Mouse (Mus musculus) embryonic facial prominence, embryonic 13.5 days (tissue): ENCODE measurements at regions not wholly inside any gene's neighbourhood (a gene's known extent, or its start where the extent isn't known, plus 50 kb on each side); places are given as distances from the start of the nearest gene placed in this dataset.

Experiments used
- ATAC-seq: fragments of 200-750 bp; cut with Nextera tagmentation; 2 replicates; pipeline ENCODE4 v1.8.0; 2017; ENCODE audit warnings: low read depth; ENCODE audit not compliant: insufficient number of reproducible peaks, insufficient read depth, low FRiP score, low TSS enrichment
- H3K27ac ChIP-seq: fragments of 300-500 bp; sonication (generic); 2 replicates; pipeline ENCODE4 v1.5.1; 2015; ENCODE audit warnings: moderate library complexity, mild to moderate bottlenecking, inconsistent platforms
- H3K27me3 ChIP-seq: fragments of 300-500 bp; sonication (generic); 2 replicates; pipeline ENCODE4 v1.6.1; 2015; ENCODE audit warnings: mild to moderate bottlenecking, inconsistent platforms
- H3K36me3 ChIP-seq: fragments of 300-500 bp; sonication (generic); 2 replicates; pipeline ENCODE4 v1.6.1; 2015; ENCODE audit warnings: mild to moderate bottlenecking, inconsistent platforms
- H3K4me1 ChIP-seq: fragments of 300-500 bp; sonication (generic); 2 replicates; pipeline ENCODE4 v1.6.1; 2015; ENCODE audit warnings: inconsistent platforms
- H3K4me2 ChIP-seq: fragments of 300-500 bp; sonication (generic); 2 replicates; pipeline ENCODE4 v1.6.1; 2015; ENCODE audit warnings: moderate library complexity, mild to moderate bottlenecking, inconsistent platforms
- H3K4me3 ChIP-seq: fragments of 300-500 bp; sonication (generic); 2 replicates; pipeline ENCODE4 v1.5.1; 2015; ENCODE audit warnings: mild to moderate bottlenecking, inconsistent platforms
- H3K9ac ChIP-seq: fragments of 300-500 bp; sonication (generic); 2 replicates; pipeline ENCODE4 v1.6.1; 2015; ENCODE audit warnings: mild to moderate bottlenecking, inconsistent platforms
- H3K9me3 ChIP-seq: fragments of 300-500 bp; sonication (generic); 2 replicates; pipeline ENCODE4 v1.6.1; 2016; ENCODE audit warnings: inconsistent platforms
- WGBS: fragments of 180-500 bp; shearing (Covaris S2); methylation state at CpG from one replicate; pipeline ENCODE4 v1.1.7; 2015; ENCODE audit warnings: mixed read lengths; 5-methylcytosine and 5-hydroxymethylcytosine counted together

DNA sequence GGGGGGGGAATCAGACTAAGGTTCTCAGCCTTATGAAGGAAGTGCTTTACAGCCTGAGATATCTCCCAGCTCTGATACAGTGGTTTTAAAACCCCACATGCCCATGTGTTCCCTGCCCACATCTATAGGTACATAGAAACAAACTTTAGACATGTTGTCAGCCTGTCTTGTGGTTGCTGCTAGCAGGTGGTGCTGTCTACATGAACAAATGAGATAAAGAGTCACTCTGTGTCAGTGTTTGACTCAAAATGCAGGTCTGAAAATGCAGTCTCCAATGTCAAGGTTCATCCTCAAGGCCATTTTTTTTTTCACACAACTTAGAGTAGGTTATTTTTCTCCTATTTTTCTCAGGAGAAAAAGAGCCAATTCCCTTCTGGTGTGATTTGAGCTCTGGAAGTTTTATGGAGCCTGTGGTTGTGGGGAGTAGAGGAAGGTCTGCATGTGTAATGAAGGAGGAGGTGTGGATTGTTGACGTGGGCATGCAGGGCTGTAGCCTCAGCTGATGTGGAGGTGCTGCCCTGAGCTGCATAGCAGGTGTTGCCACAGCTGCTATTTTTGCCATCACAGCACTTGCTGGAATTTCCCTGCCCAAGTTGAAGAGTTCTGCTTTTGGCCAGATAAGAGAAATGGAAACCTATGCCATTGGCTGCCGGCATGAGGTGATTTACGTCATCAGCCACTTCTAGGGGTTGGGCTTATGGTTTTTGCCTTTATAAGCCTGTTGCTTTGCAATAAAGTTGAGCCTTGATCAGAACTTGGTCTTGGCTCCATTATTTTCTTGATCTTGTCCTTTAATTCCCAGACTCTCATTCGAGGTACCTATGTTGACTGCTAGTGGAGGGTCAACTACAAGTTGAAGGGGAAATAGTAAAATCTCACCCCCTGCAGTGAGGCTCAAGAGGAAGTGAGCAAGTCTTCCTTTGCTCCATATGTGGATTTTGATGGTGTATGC lies 486.5 kb upstream of the Adamts16 start:
- Histone ChIP-seq H3K4me1 (no peaks in the 10 kb centered on the region; the same call in 1 of the 2 replicates), H3K4me3 (no peak overlapping the region), H3K9ac (no peak overlapping the region), H3K27ac (no peak overlapping the region), H3K36me3 (no peaks in the 10 kb centered on the region), H3K27me3 (no peaks in the 10 kb centered on the region), H3K4me2 (no peak overlapping the region), H3K9me3 (no peaks in the 10 kb centered on the region)
- WGBS: 76% methylated on average over 4 of the region's 4 CpGs
- no peak for ATAC-seq

GRCm38 (mm10) chr13:71320489-71320888 lies 478.9 kb upstream of the Adamts16 start:
- H3K4me2 ChIP-seq: no peak overlapping the region
- no peak overlapping the region for H3K9ac ChIP-seq
- H3K36me3 ChIP-seq: no peaks in the 10 kb centered on the region
- H3K9me3 ChIP-seq: no peaks in the 10 kb centered on the region
- H3K27ac ChIP-seq: no peak overlapping the region
- no peak overlapping the region for H3K4me3 ChIP-seq
- H3K4me1 ChIP-seq: no peaks in the 10 kb centered on the region
- WGBS: 79% methylated on average over 3 of the region's 3 CpGs
- H3K27me3 ChIP-seq: no peaks in the 10 kb centered on the region
- no peak for ATAC-seq

DNA sequence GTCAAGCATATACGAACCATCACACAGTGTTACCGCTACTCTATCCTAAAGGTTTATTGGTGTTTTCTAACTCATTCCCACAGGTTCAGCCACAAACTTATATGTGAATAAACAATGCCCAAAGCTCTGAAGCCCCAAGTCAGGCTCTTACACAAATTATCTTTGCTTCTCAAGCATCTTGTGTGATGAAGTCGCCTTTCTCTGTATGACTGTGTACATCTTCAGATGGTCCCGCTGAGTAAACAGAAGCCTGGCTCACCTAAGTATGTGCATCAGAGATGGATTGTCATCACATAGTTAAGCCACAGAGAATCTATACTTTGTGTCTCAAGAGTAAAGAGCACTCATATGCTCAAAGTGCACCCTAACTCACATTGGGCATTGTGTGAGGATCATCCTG lies 462.3 kb upstream of the Adamts16 start:
- 92% methylated on average over 4 of the region's 4 CpGs for WGBS
- no peak overlapping the region for H3K4me3 ChIP-seq

GRCm38 (mm10) chr13:71275991-71276390 lies 434.4 kb upstream of the Adamts16 start:
- Histone ChIP-seq H3K9ac (no peak overlapping the region), H3K9me3 (no peaks in the 10 kb centered on the region), H3K36me3 (no peaks in the 10 kb centered on the region), H3K4me1 (peaks cover 3% of the 10 kb centered on the region; the same call in 1 of the 2 replicates), H3K4me2 (no peak overlapping the region), H3K27ac (no peak overlapping the region), H3K4me3 (no peak overlapping the region), H3K27me3 (no peaks in the 10 kb centered on the region)
- ATAC-seq: no peak
- WGBS: 80% methylated on average over 2 of the region's 2 CpGs

More for the DNA sequence above, 462.3 kb upstream of the Adamts16 start:
- Histone ChIP-seq H3K4me1 (no peaks in the 10 kb centered on the region), H3K9ac (no peak overlapping the region), H3K36me3 (no peaks in the 10 kb centered on the region), H3K9me3 (no peaks in the 10 kb centered on the region), H3K27me3 (no peaks in the 10 kb centered on the region), H3K27ac (no peak overlapping the region), H3K4me2 (no peak overlapping the region)
- no peak for ATAC-seq

GRCm38 (mm10) chr13:71274139-71274538 lies 432.5 kb upstream of the Adamts16 start:
- Histone ChIP-seq H3K36me3 (no peaks in the 10 kb centered on the region), H3K9ac (no peak overlapping the region), H3K27me3 (no peaks in the 10 kb centered on the region), H3K4me2 (no peak overlapping the region), H3K27ac (no peak overlapping the region), H3K4me1 (peaks cover 3% of the 10 kb centered on the region; the same call in 1 of the 2 replicates), H3K4me3 (no peak overlapping the region), H3K9me3 (no peaks in the 10 kb centered on the region)
- no peak for ATAC-seq
- 64% methylated on average over 3 of the region's 3 CpGs for WGBS

DNA sequence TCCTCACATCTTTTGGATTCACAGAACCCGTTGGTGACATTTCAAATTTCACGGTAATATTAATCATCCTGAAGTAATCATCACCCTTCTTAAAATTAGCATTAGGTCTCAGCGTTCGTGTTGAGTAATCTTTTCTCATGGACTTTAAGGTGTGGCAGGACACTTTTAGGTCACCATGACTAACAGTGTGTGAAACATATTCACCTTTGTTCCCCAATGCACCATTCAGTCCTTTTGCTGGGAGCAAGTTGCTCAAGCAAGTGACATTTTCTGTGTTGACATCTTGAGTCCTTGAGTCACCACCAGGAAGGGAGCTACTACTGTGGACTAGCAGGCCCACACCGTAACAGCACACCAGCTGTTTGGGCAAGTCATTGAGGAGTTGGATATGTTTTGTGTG lies 431.9 kb upstream of the Adamts16 start:
- H3K4me1 ChIP-seq: peaks cover 3% of the 10 kb centered on the region; the same call in 1 of the 2 replicates
- H3K9me3 ChIP-seq: no peaks in the 10 kb centered on the region
- WGBS: 87% methylated on average over 5 of the region's 5 CpGs
- no peak overlapping the region for H3K4me3 ChIP-seq
- H3K27me3 ChIP-seq: no peaks in the 10 kb centered on the region
- no peak overlapping the region for H3K9ac ChIP-seq
- no peaks in the 10 kb centered on the region for H3K36me3 ChIP-seq
- ATAC-seq: no peak
- no peak overlapping the region for H3K27ac ChIP-seq
- no peak overlapping the region for H3K4me2 ChIP-seq

GRCm38 (mm10) chr13:71273067-71273466 lies 431.5 kb upstream of the Adamts16 start:
- Histone ChIP-seq H3K9ac (no peak overlapping the region), H3K27ac (no peak overlapping the region), H3K36me3 (no peaks in the 10 kb centered on the region), H3K4me1 (peaks cover 3% of the 10 kb centered on the region; the same call in 1 of the 2 replicates), H3K27me3 (no peaks in the 10 kb centered on the region), H3K4me3 (no peak overlapping the region), H3K9me3 (no peaks in the 10 kb centered on the region), H3K4me2 (no peak overlapping the region)
- ATAC-seq: no peak
- 71% methylated on average over 1 of the region's 1 CpGs for WGBS

DNA sequence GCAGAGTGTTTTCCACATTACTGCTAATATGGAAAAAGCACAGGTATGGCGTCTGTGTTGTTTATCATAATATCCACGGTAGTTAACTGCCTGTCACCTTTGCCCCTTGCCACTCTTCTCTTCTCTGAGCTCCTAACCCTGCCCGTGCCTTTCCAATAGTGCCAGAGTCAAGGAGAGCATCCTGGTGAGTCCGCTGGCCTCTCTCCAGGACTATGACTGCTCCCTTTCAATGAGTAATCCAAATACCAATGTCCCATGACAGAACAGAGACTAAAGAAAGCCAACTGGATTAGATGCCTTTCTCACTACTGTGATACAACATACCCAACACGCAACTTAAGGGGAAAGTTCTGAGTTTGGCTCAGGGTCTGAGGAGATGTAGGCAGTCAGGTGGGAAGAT lies 430.8 kb upstream of the Adamts16 start:
- Histone ChIP-seq H3K36me3 (no peaks in the 10 kb centered on the region), H3K9ac (no peak overlapping the region), H3K9me3 (no peaks in the 10 kb centered on the region), H3K4me1 (peaks cover 3% of the 10 kb centered on the region; the same call in 1 of the 2 replicates), H3K4me3 (no peak overlapping the region), H3K4me2 (no peak overlapping the region), H3K27me3 (no peaks in the 10 kb centered on the region), H3K27ac (no peak overlapping the region)
- no peak for ATAC-seq
- 77% methylated on average over 5 of the region's 5 CpGs for WGBS

DNA sequence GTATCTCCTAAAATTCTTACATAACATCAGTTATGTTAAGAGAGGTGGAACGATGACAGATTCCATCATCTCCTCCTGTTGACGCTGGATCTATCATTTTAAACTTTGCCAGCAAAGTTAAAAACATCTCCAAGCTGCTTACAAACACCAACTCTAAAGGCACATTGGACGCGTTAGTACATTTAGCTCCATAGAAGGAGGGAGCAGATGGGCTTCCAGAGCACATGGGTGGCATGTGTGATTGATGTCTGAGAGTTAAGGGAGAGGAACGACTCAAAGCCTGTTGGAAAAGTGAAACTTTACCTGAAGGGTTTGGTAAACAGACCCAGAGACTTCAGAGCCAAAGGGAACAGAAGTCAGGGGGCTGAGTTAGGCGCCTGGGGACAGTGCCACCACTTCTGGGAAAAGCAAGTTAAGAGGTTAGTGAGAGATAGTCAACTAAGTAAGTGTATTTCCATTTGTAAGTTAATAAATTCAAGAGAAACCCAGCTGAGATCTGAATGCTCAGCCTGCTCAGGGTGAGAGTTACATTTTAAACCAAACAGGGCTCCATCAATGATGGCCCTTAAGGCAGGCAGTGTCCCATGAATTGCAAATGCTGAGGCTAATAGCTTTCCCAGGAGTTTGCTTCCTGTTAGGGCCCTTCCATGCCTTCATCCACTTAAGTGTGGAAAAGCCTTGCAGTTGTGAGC lies 430.3 kb upstream of the Adamts16 start:
- 61% methylated on average over 6 of the region's 6 CpGs for WGBS

DNA sequence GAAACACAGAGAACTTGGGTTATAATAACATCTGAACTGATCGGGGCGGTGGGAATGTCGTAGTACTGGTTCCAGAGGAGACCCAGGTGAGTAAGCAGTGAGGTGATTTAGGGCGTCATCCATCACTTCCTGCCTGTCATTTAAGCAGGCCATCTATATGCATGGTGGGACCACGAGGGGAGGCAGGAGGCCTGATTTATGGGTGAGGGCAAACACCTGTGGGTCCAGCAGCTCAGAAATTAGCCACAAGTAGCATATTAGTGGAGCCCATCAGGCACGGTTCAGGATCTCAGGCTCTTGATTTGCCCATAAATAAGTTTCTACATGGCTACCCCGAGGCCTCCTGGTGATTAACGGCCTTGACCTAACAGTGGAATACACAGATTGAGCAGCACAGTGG lies 428.8 kb upstream of the Adamts16 start:
- no peaks in the 10 kb centered on the region for H3K9me3 ChIP-seq
- H3K4me3 ChIP-seq: no peak overlapping the region
- no peaks in the 10 kb centered on the region for H3K27me3 ChIP-seq
- peaks cover 3% of the 10 kb centered on the region; the same call in 1 of the 2 replicates for H3K4me1 ChIP-seq
- H3K27ac ChIP-seq: no peak overlapping the region
- no peak overlapping the region for H3K4me2 ChIP-seq
- no peak for ATAC-seq
- no peak overlapping the region for H3K9ac ChIP-seq
- no peaks in the 10 kb centered on the region for H3K36me3 ChIP-seq
- 80% methylated on average over 8 of the region's 8 CpGs for WGBS

More for the DNA sequence above, 430.3 kb upstream of the Adamts16 start:
- Histone ChIP-seq H3K36me3 (no peaks in the 10 kb centered on the region), H3K9ac (no peak overlapping the region), H3K9me3 (no peaks in the 10 kb centered on the region), H3K4me3 (no peak overlapping the region), H3K4me2 (no peak overlapping the region), H3K4me1 (peaks cover 3% of the 10 kb centered on the region; the same call in 1 of the 2 replicates), H3K27me3 (no peaks in the 10 kb centered on the region), H3K27ac (no peak overlapping the region)
- no peak for ATAC-seq

DNA sequence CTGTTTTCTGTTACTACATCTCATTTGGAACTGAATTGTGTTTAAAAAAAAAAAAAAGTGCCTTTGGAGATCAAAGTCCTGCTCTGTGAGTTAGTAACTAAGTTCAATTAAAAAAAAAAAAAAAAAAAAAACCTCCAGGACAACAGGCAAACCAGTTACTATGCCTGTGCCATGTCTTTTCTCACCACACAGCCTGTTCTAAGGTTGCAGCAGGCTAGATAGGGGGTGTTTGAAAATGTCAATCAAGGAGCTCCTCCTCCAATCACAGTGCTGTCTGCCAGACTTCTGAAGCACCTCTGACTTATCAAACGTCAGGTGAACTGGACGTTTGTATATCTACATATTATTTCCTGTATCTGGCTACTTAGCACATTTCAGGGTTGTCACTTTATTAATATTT lies 427.9 kb upstream of the Adamts16 start:
- WGBS: 60% methylated on average over 2 of the region's 2 CpGs
- H3K9me3 ChIP-seq: no peaks in the 10 kb centered on the region
- H3K27ac ChIP-seq: no peak overlapping the region
- peaks cover 3% of the 10 kb centered on the region; the same call in 1 of the 2 replicates for H3K4me1 ChIP-seq
- H3K9ac ChIP-seq: no peak overlapping the region
- ATAC-seq: no peak
- no peak overlapping the region for H3K4me3 ChIP-seq
- H3K36me3 ChIP-seq: no peaks in the 10 kb centered on the region
- no peak overlapping the region for H3K4me2 ChIP-seq
- H3K27me3 ChIP-seq: no peaks in the 10 kb centered on the region
